ENCODE assay signal across 25 mouse cellular contexts in genomic region chr12:12354115-12354653, GRCm38 (mm10).
DNase-seq lines count a peak whose midpoint lies in the region; ATAC-seq lines count a peak whose summit lies in the region.
"Had no signal": no experiment of that assay in that cellular context is flagged by ENCODE, and none has a peak within 500 bp of the region (broad histone marks: within the 10 kb centered on the region; RNA-seq: fewer than 3 reads in every experiment).

No protein-coding gene starts in this region.

- no peaks in the 10 kb centered on the region for H3K9me3 ChIP-seq in heart, embryonic 10.5 days
- H3K9me3 ChIP-seq in lung, embryonic 15.5 days: no peaks in the 10 kb centered on the region
- H3K9me3 ChIP-seq in stomach, embryonic 15.5 days: no peaks in the 10 kb centered on the region
- H3K9me3 ChIP-seq: embryonic facial prominence, embryonic 13.5 days; forebrain, embryonic 10.5 days; forebrain, embryonic 15.5 days; neural tube, embryonic 13.5 days had no signal

- WGBS in heart, embryonic 10.5 days: 60% methylated on average over 10 of the region's 10 CpGs
- 20% methylated on average over 10 of the region's 10 CpGs for WGBS in lung, embryonic 15.5 days
- WGBS in stomach, embryonic 15.5 days: 35% methylated on average over 10 of the region's 10 CpGs

- ATAC-seq in lung, embryonic 15.5 days (ENCODE audit: borderline replicate concordance, extremely low read depth, low FRiP score, low TSS enrichment): peak; percentile 37; the same call in 1 of the 2 replicates
- ATAC-seq in stomach, embryonic 15.5 days (ENCODE audit: insufficient read depth, low FRiP score, low read depth): peak; percentile 27; the same call in 1 of the 2 replicates
- no peak for ATAC-seq in megakaryocyte-erythroid progenitor cell, adult 5-6 weeks (replicated peaks; ENCODE audit: low FRiP score, low TSS enrichment, poor library complexity, severe bottlenecking)
- ATAC-seq: forebrain, embryonic 15.5 days; midbrain, embryonic 16.5 days had no signal

- intact Hi-C loops in heart, postnatal 36 days (cut with DNase I): no loop called here

- no peak overlapping the region for H3K4me2 ChIP-seq in lung, embryonic 15.5 days
- no peak overlapping the region for H3K4me2 ChIP-seq in stomach, embryonic 15.5 days
- H3K4me2 ChIP-seq: embryonic facial prominence, embryonic 13.5 days; forebrain, embryonic 15.5 days; hindbrain, embryonic 14.5 days; midbrain, embryonic 11.5 days; neural tube, embryonic 13.5 days had no signal

- no peaks in the 10 kb centered on the region for H3K27me3 ChIP-seq in heart, embryonic 10.5 days (ENCODE audit: insufficient read depth, poor library complexity, severe bottlenecking)
- no peaks in the 10 kb centered on the region for H3K27me3 ChIP-seq in lung, embryonic 15.5 days
- no peaks in the 10 kb centered on the region for H3K27me3 ChIP-seq in stomach, embryonic 15.5 days (replicated peaks)
- H3K27me3 ChIP-seq: CH12.LX; embryonic facial prominence, embryonic 13.5 days; forebrain, embryonic 15.5 days; neural tube, embryonic 13.5 days had no signal

- H3K4me3 ChIP-seq in heart, embryonic 10.5 days: no peak overlapping the region
- H3K4me3 ChIP-seq in lung, embryonic 15.5 days: no peak overlapping the region
- no peak overlapping the region for H3K4me3 ChIP-seq in stomach, embryonic 15.5 days (replicated peaks)
- H3K4me3 ChIP-seq: embryonic facial prominence, embryonic 13.5 days; forebrain, embryonic 10.5 days; forebrain, embryonic 15.5 days; neural tube, embryonic 13.5 days had no signal

- peak; percentile 57 for DNase-seq in heart, embryonic 10.5 days (ENCODE audit: low spot score)
- DNase-seq in heart, postnatal 36 days: no peak
- DNase-seq in lung, postnatal 25 days (ENCODE audit: low spot score): peak; percentile 9
- DNase-seq in adrenal gland, postnatal 10 days: no peak
- no peak for DNase-seq in Muller cell, postnatal 12 days (ENCODE audit: inconsistent ontology term)
- DNase-seq: adrenal gland, postnatal 14 days; cerebellum, adult 11-12 months; cerebellum, postnatal 10 days; kidney, adult 2 months; layer of hippocampus, adult 9-11 months; right cerebral cortex, postnatal 4 days; thymus, adult 18-20 months; thymus, postnatal 25 days had no signal

- H3K4me1 ChIP-seq in heart, embryonic 10.5 days: peaks cover 47% of the 10 kb centered on the region
- peaks cover 16% of the 10 kb centered on the region for H3K4me1 ChIP-seq in lung, embryonic 15.5 days
- H3K4me1 ChIP-seq in stomach, embryonic 15.5 days: 0 out of 2 replicates have a peak, but pooled peaks cover 3% of the 10 kb centered on the region
- H3K4me1 ChIP-seq: embryonic facial prominence, embryonic 13.5 days had no signal

- no peak overlapping the region for H3K9ac ChIP-seq in lung, embryonic 15.5 days
- H3K9ac ChIP-seq in stomach, embryonic 15.5 days: no peak overlapping the region
- H3K9ac ChIP-seq: embryonic facial prominence, embryonic 13.5 days; forebrain, embryonic 15.5 days; hindbrain, embryonic 14.5 days; neural tube, embryonic 13.5 days had no signal

- H3K36me3 ChIP-seq in heart, embryonic 10.5 days: peaks cover 2% of the 10 kb centered on the region; the same call in 1 of the 2 replicates
- no peaks in the 10 kb centered on the region for H3K36me3 ChIP-seq in lung, embryonic 15.5 days
- H3K36me3 ChIP-seq in stomach, embryonic 15.5 days: no peaks in the 10 kb centered on the region
- H3K36me3 ChIP-seq: embryonic facial prominence, embryonic 13.5 days; forebrain, embryonic 10.5 days; neural tube, embryonic 13.5 days had no signal

- no peak overlapping the region for H3K27ac ChIP-seq in heart, embryonic 10.5 days
- H3K27ac ChIP-seq in lung, embryonic 15.5 days: peak overlapping the region; percentile 2; the same call in 1 of the 2 replicates
- H3K27ac ChIP-seq in stomach, embryonic 15.5 days: peak overlapping the region; percentile 28; the same call in 1 of the 2 replicates
- H3K27ac ChIP-seq: embryonic facial prominence, embryonic 13.5 days; forebrain, embryonic 10.5 days; forebrain, embryonic 15.5 days; hindbrain, embryonic 14.5 days; kidney, postnatal 0 days; neural tube, embryonic 13.5 days had no signal

Comparison
In these comparisons a context has a peak if more than half of its experiments do, and no peak if none do; other contexts are left out.
1. DNase-seq: peak in heart, embryonic 10.5 days (single experiment) and lung, postnatal 25 days (single experiment); none in heart, postnatal 36 days (0 of 2), adrenal gland, postnatal 10 days (single experiment) and Muller cell, postnatal 12 days (single experiment).